Mouse (Mus musculus): ENCODE data around the gene Wbp1.

DNA sequence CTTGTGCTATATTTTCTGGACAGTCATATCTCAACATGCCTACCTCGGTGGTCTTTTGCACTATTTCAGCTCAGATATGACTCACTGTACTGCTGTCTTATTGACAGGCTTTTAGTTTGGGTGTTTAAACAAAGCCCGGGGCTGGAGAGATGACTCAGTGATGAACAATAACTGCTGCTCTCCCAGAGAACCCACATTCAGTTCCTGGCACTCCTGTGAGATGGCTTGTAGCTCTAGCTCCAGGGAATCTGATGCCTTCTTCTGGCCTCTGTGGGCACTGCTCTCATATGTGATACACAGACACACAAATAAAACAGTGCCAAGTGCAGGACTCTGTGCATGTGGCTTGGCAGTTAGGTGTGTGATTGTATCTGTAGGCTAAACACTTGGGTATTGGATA lies 23.9 kb upstream of the Wbp1 start:
- TF ChIP-seq CTCF (IDR thresholded peaks at IDR 0.05; ENCODE audit: low read depth) (no peak), EP300 (IDR thresholded peaks at IDR 0.05; ENCODE audit: low read depth) (no peak)

Measured in heart, postnatal 0 days (tissue).